Mouse (Mus musculus) activated CD4-positive, CD25-positive, alpha-beta regulatory T cell, adult 4 months (primary cell): ENCODE measurements around the gene Igfbp2. TPM values are rescaled to one million over a fixed set of nuclear protein-coding genes. Genes with fewer than 3 reads are reported as not detected.
A peak's percentile ranks its signal among the peaks of the same experiment; 100 is the strongest.

Experiments
- ATAC-seq: one replicate; pipeline ENCODE4 v1.8.0; 2017
- polyA plus RNA-seq, 2 experiments: library from polyadenylated mRNA; unstranded; fragments of 100-300 nt; shearing (Covaris generic); gene quantifications; one replicate each; pipeline ENCODE4 v1.2.1; 2017

Gene Igfbp2
- polyA plus RNA-seq, 2 experiments from 2014 or later: not detected

- no peak for ATAC-seq
These were observed 32.1 kb downstream of the Igfbp2 start for GRCm38 (mm10) chr1:72856209-72856909.

DNA sequence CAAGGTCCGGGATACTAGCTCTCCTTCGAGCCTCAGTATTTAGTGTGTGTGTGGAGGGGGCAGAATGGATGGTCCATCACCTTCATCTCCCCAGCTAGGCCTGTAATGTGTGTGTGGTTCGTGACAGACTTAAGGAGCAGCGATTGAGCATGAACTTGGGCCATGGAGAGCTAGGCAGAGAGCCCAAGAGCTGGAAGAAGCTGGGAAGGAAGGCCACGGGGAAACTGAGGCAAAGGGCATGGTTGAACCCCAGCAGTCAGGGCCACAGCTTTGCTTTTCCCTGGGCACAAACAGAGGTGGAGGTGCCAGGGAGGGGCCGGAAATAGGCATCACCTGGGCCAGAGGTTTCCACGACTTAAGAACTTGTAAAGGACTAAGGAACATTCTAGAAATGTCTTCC lies 32.8 kb downstream of the Igfbp2 start:
- ATAC-seq: no peak

DNA sequence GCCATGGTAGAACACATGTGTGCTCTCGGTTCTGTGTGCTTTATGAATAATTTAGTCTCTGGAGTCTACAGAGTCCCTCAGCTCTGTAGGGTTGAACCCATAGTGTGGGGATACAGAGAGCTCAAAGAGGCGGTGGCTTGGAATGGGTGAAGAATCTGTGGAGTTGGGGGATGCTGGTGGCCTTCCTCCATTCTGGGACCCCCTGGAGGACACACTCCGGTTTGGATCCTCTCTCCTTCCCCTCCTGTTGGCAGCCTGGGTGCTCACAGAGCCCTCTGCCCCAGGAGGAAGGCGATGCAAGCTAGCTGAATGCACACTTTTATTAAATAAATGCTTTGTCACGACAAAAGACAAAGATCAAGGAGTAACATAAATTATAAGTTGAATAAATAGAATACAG lies 33.3 kb downstream of the Igfbp2 start:
- no peak for ATAC-seq

GRCm38 (mm10) chr1:72858286-72858685 lies 34.0 kb downstream of the Igfbp2 start:
- no peak for ATAC-seq

- no peak for ATAC-seq
These were observed 34.6 kb downstream of the Igfbp2 start for GRCm38 (mm10) chr1:72858874-72859273.

GRCm38 (mm10) chr1:72859963-72860362 lies 35.7 kb downstream of the Igfbp2 start:
- ATAC-seq: no peak

DNA sequence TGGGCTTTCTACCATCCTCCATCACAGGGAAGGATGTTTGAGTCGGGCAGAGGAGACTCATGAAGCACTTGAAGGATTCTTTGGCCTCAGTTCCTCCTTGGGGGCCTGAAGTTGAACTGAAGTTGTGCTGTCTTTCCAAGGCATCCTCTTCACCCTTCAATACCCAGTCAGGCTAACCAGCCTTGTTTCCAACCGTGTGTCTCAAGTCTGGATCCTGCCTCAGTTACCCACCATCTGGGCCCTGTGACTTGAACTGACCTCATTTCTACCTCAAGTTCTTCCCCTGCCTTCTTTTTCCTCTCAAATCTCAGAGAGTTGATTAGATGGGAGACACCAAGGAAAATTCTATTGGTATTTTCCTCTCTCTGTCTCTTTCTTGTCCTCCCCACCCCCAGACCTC lies 36.2 kb downstream of the Igfbp2 start:
- no peak for ATAC-seq

- ATAC-seq: no peak
These were observed 37.4 kb downstream of the Igfbp2 start for GRCm38 (mm10) chr1:72861702-72862101.

DNA sequence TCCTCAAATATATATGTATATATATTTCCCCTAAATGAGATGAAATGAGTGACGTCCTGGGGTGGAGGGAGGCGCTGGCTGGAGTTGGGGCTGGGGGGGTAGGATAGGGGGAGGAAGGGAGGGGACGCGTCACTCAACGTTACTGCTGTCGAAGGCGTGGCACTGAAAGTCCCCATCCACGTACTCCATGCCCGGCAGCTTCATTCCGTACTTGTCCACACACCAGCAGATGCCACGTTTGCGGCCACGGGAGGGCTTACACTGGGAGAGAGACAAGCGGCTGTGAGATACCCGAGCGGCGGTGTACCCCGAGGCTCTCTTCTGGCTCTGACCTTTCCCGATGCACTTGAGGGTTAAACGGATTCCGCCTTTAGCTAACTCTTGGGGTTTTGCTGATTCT lies 37.9 kb downstream of the Igfbp2 start:
- ATAC-seq: no peak

- no peak for ATAC-seq
These were observed 39.4 kb downstream of the Igfbp2 start for GRCm38 (mm10) chr1:72863692-72864091.

GRCm38 (mm10) chr1:72864272-72864671 lies 40.0 kb downstream of the Igfbp2 start:
- no peak for ATAC-seq

DNA sequence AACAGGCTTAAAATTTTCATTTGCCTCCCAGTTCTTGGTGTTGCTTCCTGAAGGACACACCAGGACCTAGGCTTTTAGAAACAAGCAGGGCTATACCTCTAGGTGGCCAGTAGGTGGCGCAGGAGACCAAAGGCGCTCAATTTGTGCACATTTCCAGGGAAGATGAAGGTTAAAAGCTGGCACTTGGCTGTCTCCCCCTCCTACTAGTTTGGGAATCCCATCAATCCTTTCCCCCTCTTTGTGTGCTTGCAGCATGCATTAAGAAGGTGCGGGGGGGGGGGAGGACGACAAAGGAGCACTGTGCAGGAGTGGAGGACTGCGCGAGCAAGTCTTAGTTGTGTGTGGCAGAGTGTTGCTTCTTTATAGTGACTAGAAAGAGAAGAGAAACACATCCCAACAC lies 41.6 kb downstream of the Igfbp2 start:
- ATAC-seq: no peak

DNA sequence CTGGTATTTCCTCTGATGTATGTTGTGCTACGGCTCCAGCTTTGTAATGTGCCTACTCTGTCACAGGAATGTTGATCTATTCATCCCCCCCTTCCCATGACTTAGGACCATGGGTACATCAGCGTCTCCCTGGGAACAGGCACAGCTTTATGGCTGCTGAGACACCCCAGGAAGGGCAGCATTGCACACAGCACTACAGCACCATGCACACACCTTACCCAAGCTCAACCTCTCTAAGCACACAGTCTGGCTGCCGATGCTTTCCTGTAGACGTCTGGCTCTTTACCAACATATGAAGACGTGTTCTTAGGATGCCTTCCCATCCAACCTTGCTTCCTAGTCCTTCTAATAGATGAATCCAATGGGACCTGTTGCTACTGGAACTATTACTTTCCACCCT lies 42.1 kb downstream of the Igfbp2 start:
- no peak for ATAC-seq

- no peak for ATAC-seq
These were observed 43.0 kb downstream of the Igfbp2 start for GRCm38 (mm10) chr1:72867346-72867745.

- ATAC-seq: no peak
These were observed 44.3 kb downstream of the Igfbp2 start for GRCm38 (mm10) chr1:72868429-72869215.

DNA sequence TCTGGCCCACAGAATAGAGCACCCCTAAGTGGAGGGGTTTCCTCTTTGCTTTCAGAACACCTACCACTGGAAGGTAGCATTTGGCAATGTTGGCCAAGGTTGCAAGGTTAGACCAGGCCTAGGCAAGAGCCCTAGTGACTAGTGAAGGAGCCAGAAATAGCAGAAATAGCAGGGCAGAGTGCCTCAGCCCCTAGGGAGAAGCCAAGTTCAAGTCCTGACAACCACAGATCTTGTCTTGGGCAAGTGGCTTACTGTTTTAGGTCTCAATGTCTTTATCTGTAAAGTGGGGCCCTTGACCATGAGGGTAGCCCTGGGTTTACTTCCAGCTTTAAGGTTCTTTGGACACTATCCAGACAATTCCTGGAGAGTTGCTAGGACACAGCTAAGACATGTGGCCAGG lies 45.0 kb downstream of the Igfbp2 start:
- ATAC-seq: no peak

DNA sequence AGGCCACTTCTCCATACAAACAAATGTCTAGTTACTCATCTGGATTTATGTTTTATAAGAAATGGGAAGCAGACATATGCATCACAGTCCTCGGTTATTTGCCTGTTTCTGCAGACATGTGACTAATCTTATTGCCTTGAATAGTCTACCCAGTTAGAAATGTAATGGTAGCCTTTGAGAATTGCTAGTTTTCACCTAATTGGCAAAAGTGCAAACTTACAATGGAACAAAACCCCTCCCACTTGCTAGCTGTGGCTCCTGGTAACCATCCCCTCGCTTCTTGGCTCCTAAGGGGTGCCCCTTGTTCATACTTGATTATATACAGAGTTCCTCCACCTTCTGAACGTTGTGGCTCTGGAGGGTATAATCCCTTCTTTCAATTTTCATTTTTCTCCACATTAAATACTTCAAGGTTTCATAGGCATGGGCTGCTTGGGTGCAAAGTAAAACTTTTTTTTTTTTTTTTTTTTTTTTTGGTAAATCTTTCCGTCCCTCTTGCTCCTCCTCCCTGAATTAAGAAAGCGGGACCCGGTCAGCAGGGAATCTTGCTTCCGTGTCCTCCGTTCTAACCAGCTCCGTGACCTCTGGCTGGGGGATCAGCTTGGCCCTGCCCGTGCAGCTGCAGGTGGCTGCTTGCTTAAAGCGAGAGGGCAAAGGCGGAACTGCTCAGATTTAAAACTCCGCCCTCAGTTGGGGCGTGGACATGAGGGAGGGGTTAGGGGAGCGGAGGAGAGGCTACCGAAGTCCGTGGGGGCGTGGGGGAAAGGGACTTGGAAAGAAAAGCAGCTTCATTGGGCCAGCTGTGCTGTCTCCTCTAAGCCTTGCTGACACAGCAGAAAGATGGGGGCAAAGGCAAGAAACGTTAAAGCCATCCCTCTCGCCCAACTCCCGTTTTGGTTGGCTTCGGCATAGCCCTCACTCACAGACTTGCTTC lies 45.6 kb downstream of the Igfbp2 start:
- peak; percentile 76 for ATAC-seq

- no peak for ATAC-seq
These were observed 46.5 kb downstream of the Igfbp2 start for GRCm38 (mm10) chr1:72870615-72871336.

DNA sequence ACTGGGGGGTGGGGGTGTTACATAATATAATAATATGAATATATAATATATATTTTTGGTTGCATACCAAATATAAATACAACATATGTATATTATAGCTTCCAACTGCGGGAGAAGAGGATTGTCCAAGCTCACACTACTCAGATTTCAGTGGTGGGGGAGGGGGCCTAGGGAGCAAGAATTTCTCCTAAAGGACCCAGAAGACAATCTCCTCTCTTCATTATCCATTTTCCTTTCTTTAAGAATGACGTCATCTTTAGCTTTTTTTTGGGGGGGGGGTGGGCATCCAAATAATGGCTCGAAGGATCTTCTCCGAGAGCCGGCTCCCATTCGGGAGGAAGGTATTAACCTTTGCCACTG lies 47.0 kb downstream of the Igfbp2 start:
- ATAC-seq: no peak

- ATAC-seq: no peak
These were observed 47.6 kb downstream of the Igfbp2 start for GRCm38 (mm10) chr1:72871697-72872411.

GRCm38 (mm10) chr1:72872521-72872920 lies 48.2 kb downstream of the Igfbp2 start:
- no peak for ATAC-seq

DNA sequence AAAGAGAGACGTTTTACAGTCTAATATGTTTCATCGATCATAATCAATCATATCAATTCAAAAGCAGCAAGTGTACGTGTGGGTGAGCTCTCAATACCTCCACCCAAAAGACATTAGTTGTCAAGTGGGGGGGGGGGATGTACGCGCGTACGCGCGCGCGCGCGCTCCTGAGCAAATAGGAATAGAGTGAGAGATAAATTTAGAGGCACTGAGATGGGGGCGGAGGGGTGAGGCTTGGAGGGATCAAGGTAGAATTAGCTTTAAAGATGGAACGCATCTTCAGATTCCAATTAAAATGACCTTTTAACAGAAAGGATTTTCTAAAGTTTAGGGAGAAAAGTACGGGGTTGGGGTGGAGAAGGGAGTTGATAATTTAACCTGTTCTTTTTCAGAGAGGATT lies 48.8 kb downstream of the Igfbp2 start:
- ATAC-seq: no peak
